Mouse (Mus musculus) cerebellum, postnatal 10 days (tissue): ENCODE results near the gene Pgm2.
A peak's percentile ranks its signal among the peaks of the same experiment; 100 is the strongest.

Experiments used
- DNase-seq, 2 experiments: peaks; one replicate each; pipeline ENCODE4 v3.0.0; 2021; ENCODE audit warnings: mixed read lengths in 2 of 2

Gene Pgm2

DNA sequence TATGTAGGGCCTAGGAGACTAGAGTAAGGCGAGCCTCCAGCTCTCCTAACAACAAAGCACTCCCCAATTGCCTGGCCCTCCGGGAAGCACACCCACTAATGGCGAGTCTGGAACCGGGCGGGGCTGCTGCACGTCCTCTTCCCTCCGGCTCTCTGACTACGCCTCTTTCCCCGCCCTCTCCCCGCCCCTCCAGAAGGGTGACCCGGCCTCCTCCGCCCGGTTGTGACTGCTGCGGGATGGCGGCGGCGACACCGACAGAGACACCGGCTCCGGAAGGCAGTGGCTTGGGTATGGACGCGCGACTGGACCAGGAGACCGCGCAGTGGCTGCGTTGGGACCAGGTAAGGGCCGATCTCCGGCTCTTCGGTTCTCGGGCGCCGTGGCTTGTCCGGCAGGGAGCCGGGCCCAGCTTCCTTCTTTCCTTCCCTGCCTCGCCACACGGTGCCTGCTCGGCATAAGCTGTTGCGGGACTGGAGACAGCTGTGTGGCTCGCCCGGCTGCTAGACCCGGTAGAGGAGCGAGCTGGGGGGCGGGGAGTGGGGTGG is at the start of gene Pgm2:
Pgm2 (plus strand) TSS at position 203 of the 545 bp plus-strand sequence.
- DNase-seq: peak; percentile 89 to 92

DNA sequence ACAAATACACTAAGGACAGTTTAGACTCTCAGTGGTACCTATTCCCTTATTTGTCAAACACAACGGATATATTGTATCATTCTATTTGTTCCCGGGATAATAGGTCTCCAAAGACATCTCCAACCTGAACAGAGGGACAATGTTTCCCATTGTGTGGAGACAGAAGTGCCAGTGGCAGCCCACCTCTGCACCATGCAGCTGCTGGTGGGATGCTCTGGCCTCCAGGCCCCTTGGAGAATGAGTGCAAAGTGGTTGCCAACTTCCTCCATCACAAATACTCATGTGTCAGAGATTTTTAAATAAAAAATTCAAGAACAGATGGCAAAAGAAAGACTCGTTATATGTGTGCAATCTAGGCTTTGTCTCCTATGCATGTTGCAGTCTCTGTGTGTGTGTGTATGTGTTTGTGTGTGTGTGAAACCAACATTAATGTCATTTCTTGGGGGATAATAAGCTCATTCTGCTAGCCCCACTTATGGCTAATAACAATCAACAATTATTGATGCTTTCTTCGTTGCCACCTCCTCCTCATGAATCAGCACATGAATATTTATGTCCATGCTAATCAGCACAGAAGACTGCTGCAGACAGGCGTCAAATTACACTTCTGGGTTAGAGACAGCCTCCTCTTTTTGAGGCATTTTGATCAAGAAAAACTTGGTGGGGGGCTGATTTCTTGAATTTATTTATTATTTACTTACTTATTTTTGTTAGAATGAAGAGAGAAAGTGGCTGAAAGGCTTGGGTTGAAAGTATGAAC is 48.9 kb upstream of the Pgm2 start:
- no peak for DNase-seq

DNA sequence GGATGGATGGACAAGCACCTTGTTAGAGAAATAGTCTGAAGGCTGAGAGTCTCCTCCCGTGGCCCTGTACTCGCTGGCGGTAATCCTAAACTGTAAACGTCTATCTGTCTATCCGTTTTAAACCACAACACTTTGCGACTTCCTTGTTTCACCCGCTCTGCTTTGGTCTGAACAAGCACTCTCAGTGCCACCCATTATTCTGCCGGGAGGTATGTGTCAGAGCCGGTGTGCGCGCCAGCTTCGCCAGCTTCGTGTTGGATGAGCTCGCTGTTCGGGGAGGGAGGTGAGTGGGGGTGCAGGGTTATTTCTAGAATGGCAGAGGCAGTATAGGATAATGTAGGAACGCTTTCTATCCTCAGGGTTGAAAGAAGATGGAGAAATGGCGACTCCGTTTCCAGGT is 48.0 kb upstream of the Pgm2 start:
- DNase-seq: no peak

DNA sequence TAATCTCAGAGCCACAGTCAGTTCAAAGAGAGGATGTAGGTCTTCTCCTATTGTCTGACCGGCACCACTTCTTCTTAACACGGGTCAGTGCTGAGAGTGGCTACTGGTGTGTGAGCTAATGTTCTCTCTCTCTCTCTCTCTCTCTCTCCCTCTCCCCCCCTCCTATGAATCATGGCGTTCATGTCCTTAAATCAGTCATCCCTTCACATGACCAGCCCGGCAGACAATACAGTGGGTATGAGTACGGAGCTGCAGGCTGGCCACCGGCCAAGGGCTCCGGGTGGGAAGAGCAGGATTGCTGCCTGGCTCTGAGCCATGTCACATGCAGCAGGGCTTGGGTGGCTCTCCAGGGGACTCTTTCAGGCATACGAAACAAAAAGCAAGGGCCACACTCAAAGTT is 47.2 kb upstream of the Pgm2 start:
- DNase-seq: peak; percentile 62 to 73

DNA sequence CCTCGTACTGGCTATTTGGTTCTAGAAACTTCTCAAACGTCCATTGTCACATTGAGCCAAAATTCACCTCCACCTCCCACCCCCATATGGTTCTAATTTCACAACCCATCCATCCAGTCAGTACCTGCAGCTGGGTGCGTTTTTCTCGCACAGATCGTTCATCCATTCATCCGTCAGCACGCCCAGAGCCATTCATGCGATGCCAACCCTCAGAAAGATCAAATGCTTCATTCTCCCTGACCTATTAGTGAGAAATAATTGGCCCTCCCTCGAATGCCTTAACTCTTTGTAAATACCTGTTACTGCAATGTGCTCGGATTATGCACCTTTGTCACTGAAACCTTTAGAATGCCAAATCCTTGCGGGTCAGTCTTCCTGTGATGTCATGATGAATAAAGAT is 45.8 kb upstream of the Pgm2 start:
- no peak for DNase-seq

DNA sequence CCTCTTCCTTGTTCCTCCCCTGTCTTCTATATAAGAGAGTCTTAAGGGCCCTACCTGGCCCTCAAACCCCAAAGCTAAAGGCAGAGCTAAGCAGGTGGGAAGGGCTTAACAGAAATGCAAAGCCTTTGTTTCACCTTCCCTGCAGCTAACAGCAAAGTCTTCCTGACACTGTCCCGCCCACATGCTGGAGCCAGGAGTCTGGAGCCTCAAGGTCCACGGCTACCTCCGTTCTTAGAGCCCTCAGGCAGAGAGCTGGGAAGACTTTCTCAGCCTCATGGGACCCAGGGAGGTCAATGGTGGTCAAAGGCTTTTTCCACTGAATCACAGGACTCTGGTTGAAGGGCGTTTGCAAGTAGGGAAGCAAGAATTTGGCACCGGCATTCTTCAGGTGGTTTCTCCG is 44.8 kb upstream of the Pgm2 start:
- DNase-seq: no peak

DNA sequence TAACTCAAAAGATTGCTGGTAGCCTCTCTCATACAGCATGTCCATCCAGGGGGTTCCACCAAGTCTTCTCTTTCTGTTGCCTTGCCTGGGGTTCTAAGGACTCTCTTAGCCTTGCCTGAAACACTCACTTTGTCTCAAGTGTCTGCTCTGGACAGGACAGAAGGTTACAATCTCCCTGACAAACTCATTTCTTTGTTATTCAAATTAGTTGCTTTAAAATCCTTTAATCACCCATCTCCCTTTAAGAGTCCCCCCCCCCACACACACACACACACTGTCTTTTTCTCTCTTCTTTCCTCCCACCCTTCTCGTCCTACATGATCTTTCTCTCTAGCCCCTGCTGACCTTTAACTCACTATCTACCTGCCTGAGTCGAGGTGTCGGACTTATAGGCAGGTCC is 44.1 kb upstream of the Pgm2 start:
- no peak for DNase-seq

DNA sequence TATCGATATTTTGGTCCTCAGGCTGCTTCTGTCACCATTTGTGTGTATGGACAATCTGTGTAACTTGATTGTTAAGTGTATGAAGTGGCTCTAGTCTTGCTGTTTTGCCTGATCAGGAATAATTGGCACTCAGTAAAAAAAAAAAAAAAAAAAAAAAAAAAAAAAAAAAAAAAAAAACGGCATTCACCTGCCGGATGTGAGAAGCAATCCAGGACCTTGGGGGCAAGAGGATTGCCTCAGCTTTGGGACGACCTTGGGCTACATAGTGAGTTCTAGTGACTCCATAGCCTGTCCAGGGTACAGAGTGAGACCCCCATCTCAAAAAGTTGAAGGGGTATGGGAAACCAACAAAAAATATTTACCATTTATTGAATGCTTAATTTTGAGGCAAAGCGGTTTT is 43.5 kb upstream of the Pgm2 start:
- no peak for DNase-seq

DNA sequence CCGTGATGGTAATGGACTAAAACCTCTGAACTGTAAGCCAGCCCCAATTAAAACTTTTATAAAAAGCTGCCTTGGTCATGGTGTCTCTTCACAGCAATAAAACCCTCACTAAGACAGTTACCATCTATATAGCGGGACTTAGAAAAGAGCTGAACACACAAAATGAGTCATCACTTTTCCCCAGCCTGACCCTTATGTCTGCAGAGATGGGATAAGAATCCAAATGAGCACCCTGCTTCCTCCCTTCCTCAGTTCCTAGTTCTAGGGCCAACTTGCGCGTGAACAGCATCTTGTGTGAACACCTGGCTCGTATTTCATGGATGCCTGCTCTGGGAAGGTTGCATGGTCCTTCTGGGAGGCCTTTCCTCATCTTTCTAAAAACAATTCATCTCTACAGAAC is 39.7 kb upstream of the Pgm2 start:
- DNase-seq: no peak

DNA sequence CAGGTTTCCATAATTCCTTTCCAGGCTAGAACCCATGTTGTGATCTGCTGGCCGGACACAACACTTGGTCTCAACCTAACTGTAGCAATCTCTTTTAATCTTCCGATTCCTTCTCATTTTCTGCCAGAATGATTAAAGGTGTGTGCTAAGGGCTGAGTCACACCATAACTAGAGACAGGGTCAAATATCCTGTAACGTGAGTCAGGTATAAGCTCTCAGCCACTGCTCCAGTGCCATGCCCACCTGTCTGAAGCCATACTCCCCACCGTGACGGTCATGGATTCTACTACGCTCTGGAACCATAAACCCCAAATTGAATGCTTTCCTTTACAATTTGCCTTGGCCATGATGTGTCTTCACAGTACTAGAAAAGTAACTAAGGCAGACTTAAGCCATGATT is 36.5 kb upstream of the Pgm2 start:
- no peak for DNase-seq

DNA sequence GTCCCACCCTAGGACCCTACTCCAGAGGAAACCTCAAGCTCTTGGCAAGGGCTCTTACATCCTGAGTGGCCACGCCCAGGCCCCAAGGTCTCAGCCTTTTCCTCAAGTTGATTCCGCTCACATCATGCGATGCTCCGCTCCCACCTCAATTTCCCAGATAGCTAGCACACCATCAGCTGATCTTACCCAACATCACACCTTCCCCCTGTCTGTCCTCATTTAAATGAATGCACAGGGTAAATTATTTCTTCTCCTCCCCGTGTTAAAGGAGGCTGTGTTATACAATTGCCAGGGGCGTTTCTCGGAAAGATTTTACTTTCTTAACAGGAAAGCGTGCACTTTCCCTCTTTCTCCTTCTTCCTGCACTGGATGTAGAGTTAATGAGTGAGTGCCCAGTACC is 31.9 kb upstream of the Pgm2 start:
- no peak for DNase-seq

DNA sequence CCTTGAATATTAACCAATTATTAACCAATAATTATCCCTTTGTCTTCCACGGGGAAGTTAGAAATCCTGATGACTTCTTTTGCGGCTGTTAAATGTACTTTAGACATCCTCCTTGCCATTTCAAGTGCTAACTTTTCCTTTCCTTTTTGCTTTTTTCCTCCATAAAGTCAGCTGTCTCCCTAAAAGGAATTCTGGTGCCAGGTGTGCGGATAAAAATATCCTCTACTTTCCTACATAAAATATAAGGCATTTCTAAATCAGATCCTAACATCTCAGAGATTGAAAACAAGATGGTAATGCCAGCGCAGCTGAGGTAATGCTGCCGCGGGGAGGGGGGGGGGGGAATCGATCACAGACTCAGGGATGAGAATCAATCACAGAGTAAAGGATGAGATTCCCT is 31.1 kb upstream of the Pgm2 start:
- no peak for DNase-seq

DNA sequence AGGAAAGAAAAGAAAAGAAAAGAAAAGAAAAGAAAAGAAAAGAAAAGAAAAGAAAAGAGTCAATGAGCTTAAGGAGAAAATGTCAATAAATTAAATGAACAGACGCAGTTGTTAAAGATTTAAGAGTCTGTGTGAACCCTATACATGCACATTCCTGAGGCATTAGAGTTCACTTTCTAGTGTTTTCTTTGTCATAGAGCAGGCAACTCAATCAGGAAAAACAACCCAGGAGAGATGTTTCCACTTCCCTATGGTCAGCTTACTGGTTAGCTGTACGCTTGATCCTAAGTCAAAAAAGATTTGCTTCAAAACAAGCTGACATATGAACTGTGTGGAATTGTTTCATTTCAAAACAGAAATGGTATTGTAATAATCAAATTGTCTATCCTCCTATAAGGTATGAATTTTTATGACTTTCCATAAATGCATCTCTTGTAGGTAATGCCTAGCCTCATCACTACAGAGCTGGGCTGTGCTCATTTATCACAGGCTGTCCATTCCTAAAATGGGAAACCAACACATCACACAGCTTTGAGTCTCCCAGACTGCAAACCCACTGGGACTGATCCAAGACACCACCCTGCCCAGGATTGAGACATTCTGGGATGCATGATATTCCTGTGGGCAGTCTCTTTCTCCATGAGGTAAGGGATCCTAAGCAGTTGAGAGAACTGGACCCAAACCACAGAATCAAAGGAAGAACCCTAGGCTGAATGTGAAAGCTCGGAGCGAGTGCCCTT is 29.7 kb upstream of the Pgm2 start:
- no peak for DNase-seq

DNA sequence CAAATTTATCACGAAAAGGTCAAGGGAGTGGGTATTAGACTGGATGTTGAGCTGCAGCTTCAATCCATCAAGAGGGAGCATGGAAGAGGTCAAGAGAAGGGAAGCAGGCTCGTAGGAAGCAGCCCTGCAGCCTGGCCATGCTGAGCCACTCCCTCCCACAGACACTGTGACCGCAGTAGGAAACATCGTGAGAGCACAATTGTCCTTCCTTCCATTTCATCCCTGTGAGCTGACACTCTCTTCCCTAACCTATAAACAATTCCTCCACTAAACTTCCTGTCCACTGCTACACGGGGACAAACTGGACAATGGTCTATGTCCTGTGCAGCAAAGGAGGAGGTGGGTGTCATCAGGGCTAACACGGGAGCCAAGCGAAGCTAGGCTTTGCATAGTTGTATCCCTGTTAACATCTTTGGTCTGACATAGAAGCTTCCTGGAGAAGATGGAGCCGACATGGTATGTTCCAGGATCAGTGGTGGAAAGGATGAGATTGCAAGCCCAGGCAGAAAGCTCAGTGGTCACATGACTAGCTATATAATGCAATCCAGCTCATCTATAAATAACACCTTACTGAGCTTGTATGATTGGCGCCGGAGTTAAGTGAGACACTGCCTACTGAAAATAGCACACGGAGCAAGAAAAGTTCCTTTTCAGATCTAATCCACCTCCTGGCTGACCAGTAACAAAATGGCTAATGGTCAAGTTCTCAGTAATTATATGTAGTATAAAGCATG is 29.0 kb upstream of the Pgm2 start:
- no peak for DNase-seq

DNA sequence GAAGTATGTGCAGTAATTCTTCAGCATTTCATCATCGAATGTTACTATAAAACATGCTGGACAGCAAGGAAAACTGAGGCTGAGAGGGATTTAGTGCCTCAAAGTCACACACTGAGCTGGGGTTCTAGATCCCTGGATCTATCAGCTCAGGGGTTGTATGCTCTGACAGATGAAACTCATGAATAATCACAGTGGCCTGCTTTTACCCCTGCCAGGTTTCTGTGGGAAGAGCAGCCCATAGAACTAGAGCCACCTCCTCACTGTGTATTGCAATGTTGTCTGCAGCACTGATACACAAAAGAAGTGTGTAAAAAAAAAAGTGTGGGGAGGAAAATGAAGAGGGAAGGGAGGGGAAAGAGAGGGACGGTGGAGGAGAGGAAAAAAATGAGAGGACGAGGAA is 28.3 kb upstream of the Pgm2 start:
- no peak for DNase-seq

DNA sequence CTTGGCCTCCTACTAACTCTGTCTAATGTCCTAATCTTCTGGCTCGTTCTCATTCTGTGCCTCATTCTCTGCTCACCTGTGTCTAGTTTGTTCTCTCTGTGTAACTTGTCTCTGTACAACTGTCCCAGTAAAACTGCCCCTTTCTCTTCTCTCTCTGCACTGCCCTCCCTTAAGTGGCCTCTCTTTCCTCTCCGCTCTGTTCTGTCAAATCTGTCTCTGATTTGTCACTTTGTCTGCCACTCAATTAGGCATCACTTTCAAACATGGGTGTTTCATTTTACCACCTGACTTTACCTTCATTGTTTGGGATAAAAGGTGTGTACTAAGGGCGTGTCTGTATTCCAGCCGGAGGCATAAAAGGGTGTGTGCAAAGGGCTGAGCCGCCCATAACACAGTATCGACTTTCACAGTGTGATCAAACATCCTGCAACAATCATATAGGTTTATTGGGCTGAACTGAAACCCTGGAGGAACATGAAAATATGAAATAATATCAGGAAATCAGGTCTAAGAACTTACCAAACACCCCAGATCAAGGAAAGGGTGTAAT is 27.2 kb upstream of the Pgm2 start:
- DNase-seq: no peak

DNA sequence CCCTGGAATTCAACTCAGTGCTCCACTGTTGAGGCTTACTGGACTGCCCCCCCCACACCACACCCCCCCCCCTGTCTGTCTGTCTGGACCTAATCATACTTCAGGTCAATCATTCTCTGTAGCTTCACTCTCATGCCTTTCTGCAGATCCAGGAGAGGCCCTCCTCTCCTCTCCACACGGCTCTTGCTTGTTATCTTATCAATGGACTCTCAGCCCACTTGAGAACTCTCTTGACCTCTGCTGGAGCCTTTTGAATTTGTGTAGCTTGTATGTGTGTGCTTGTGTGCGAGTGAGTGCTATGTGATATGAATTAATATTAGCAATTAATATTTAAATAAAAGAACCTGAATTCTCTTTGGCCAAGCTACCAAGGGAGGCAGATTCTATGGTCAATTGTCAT is 26.6 kb upstream of the Pgm2 start:
- DNase-seq: no peak

DNA sequence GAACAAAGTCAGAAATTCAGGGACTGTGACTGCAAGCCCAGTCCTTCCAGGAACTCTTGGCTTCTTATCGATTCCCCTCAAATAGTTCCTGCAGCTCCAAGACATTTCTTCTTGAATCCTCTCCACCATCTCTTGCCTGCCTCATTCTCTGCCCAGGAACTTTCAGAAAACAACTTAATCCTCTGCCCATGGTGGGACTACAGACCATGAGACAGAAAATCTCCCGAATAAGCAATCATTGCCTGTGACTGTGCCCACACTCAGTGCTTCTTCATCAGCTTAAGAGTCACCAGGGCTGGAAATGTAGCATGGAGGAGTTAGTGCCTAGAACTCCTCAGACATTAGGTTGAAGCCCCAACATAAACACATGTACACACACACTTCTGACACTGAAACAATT is 25.2 kb upstream of the Pgm2 start:
- DNase-seq: no peak

DNA sequence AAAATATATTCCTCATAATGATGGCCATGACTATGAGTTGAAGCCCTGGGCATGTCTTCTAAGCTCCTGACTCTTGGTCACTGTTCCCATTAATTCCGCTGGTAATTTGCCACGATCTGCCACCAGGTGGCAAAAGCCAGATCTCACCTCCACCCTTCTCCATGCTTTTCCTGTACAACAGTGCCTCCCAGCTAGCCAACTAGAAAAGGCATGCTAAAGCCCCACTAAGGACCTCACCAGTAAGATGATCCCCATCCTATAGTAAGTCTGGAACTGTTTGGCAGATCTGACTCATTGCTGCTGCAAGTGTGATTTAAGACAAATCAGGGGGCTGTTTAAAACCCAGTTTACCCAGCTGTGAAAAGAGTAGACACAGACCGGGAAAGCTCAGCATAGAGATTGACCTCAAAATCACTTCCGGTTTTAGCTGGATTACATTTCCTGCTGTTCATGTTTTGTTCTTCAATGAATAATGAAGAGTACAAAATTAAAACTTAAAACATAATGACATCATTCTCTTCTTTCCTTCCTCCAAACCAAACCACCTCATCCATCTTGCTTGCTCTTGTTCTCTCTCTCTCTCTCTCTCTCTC is 22.6 kb upstream of the Pgm2 start:
- peak; percentile 88 to 89 for DNase-seq

DNA sequence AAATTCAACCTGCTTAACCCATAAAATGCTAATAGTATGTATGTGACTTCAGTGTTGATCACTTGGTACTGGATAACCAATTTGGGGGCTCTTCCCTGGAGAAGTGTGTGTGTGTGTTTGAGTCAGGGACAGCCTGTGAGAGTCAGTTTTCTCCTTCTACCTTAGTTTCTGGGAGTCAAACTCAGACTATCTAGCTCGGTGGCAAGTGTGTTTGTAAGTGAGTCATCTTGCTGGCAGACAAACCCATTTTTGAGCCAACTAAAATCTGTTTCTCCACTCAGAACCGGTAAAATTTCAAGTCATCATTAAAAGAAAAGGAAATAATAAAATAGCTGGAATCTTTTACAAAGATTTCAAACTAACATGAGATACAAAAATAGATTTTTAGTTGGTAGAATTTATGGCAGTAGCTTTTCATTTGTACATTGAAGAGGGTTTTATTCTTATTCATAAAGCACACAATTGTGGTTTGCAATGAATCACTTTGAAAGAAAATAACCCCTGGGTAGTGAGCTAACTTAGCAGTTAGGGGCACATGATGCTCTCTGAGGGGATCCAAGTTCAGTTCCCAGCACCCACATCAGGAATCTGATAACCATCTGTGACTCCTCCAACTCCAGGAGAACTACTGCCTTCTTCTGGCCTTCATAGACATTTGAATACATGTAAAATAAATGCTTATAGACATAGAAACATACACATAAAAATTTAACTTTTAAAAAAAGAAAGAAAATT is 21.8 kb upstream of the Pgm2 start:
- DNase-seq: no peak

DNA sequence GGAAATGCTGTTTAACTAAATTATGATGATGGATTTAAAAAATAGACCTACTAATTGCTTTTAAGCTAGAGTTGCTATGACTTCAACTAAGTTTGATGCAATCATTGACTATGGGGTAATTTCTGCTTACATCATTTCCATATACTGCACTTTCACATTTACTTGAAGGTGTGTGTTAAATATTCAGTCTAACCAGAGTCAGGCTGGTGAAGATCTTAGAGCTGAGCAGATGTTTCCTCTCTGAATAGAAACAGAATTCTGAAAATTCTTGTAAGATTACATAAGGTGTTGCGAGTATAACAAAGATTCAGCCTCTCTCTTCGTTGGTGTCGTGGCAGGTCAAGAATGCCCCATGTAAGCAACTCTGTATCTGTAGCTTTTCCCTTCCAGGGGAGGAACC is 18.3 kb upstream of the Pgm2 start:
- no peak for DNase-seq

DNA sequence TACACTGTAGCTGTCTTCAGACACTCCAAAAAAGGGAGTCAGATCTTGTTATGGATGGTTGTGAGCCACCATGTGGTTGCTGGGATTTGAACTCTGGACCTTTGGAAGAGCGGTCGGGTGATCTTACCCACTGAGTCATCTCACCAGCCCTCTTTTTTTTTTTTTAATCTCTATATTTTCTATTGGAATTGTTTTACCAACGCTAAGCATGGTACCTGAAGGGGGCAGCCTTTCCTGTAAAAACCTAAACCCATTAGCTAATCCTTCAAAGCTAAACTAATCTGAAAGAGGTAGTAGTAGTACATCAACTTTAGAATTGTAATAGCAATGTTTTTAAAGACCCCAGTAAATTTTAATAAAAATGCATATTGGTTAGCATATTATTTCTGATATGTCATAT is 17.2 kb upstream of the Pgm2 start:
- DNase-seq: peak; percentile 57 to 60
